Mouse (Mus musculus): Measurements from ENCODE around the gene Hoxd12.

Gene Hoxd12

GRCm38 (mm10) chr2:74681594-74682531 lies 7.0 kb downstream of the Hoxd12 start:
- no peak for DNase-seq (ENCODE audit: low spot score)

- DNase-seq (ENCODE audit: low spot score), result no peak
These were observed 8.0 kb downstream of the Hoxd12 start for GRCm38 (mm10) chr2:74682796-74683195.

- DNase-seq (ENCODE audit: low spot score), result no peak
These were observed 8.7 kb downstream of the Hoxd12 start for GRCm38 (mm10) chr2:74683471-74683951.

GRCm38 (mm10) chr2:74684106-74684505 lies 9.3 kb downstream of the Hoxd12 start:
- no peak for DNase-seq (ENCODE audit: low spot score)

GRCm38 (mm10) chr2:74685059-74685603 lies 10.3 kb downstream of the Hoxd12 start:
- no peak for DNase-seq (ENCODE audit: low spot score)

- DNase-seq (ENCODE audit: low spot score), result no peak
These were observed 11.6 kb downstream of the Hoxd12 start for GRCm38 (mm10) chr2:74686301-74686987.

GRCm38 (mm10) chr2:74686988-74687697 lies 12.3 kb downstream of the Hoxd12 start:
- DNase-seq (ENCODE audit: low spot score), result no peak

- DNase-seq (ENCODE audit: low spot score), result no peak
These were observed 13.1 kb downstream of the Hoxd12 start for GRCm38 (mm10) chr2:74687698-74688555.

GRCm38 (mm10) chr2:74688795-74689573 lies 14.2 kb downstream of the Hoxd12 start:
- DNase-seq (ENCODE audit: low spot score), result no peak

GRCm38 (mm10) chr2:74689574-74690337 lies 14.9 kb downstream of the Hoxd12 start:
- no peak for DNase-seq (ENCODE audit: low spot score)

GRCm38 (mm10) chr2:74690338-74690716 lies 15.5 kb downstream of the Hoxd12 start:
- DNase-seq (ENCODE audit: low spot score), result no peak

GRCm38 (mm10) chr2:74691022-74691951 lies 16.5 kb downstream of the Hoxd12 start, which contains the start of gene Hoxd10:
Gene Hoxd10, plus strand, starts transcription at chr2:74691924.
- DNase-seq (ENCODE audit: low spot score), result no peak

GRCm38 (mm10) chr2:74691995-74692807 lies 17.4 kb downstream of the Hoxd12 start:
- no peak for DNase-seq (ENCODE audit: low spot score)

- DNase-seq (ENCODE audit: low spot score), result no peak
These were observed 18.1 kb downstream of the Hoxd12 start for GRCm38 (mm10) chr2:74692808-74693431.

- DNase-seq (ENCODE audit: low spot score), result no peak
These were observed 18.6 kb downstream of the Hoxd12 start for GRCm38 (mm10) chr2:74693432-74693827.

- DNase-seq (ENCODE audit: low spot score), result no peak
These were observed 19.3 kb downstream of the Hoxd12 start for GRCm38 (mm10) chr2:74694066-74694465.

GRCm38 (mm10) chr2:74695383-74695782 lies 20.6 kb downstream of the Hoxd12 start:
- no peak for DNase-seq (ENCODE audit: low spot score)

Measured in spleen, adult 12 weeks (tissue).